Mouse (Mus musculus): ENCODE data around the gene Gm10912.
"Not testable (repeated sequence)": the region's sequence is repeated elsewhere in the genome, so short reads cannot be mapped to it uniquely, and the experiment has no call there.

Gm10912 gene

DNA sequence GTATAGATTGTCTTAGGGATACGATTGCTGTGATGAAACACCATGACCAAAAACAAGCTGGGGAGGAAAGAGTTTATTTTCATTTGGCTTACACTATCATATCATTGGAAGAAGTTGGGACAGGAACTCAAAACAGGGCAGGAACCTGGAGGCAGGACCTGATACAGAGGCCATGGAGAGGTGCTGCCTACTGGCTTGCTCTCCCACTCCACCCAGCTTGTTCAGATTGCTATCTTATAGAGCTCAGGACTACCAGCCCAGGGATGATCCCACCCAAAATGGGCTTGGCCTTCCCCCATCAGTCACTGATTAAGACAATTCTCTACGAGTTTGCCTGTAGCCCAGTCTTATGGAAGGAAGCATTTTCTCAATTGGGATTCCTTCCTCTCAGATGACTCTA lies 1.5 kb upstream of the Gm10912 start:
- no peak for DNase-seq (ENCODE audit: extremely low read depth, insufficient read length, low spot score)

DNA sequence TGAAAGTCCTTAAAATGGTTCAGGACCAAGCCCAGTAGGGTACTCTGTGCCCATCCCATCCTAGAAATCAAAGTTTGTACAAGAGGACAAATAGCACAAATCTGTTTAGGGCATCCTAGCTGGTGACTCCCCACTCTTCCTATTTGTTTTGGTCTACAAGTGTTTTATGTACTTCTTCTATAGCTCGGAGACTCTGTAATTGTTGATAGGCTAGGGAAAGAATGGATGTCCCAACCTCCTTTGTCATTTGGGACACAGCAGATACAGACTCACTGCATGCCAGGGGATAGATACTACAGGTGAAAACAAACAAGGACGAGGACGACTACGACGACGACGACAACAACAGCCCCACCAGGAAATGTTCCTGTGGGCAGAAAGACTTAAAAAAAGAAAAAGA lies 2.8 kb downstream of the Gm10912 start, which contains the start of gene Gm10799:
TSS of gene Gm10799 (minus strand) at position 101 of the 400 bp plus-strand sequence.
- not testable (repeated sequence) for DNase-seq (ENCODE audit: extremely low read depth, insufficient read length, low spot score)

DNA sequence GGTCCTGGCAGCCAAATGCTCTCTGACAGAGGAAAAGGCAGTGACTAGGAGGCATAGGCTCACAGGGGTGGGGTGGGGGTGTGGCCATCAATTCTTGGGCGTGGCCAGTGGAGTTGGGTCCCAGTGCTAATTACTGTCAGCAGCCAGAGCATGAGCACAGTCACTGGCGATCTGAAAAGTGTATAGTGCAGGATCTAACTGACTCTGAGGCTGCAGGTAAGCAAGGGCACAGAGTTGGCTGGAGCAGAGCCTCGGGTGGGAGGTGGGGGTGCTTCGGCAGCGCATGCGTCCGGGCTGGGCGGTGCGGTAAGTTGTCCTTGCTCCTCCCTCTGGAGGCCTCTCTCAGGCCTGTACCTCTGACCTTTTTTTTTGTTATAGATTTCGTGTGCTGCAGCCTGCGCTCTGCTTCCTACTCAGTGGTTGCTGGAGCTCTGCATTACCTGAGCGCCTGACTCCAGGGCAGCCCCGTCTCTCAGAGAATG lies 4.1 kb downstream of the Gm10912 start, which contains the start of gene Cd59b:
TSS of gene Cd59b (plus strand) at position 146 of the 482 bp plus-strand sequence.
- DNase-seq (ENCODE audit: extremely low read depth, insufficient read length, low spot score) = peak; percentile 32

DNA sequence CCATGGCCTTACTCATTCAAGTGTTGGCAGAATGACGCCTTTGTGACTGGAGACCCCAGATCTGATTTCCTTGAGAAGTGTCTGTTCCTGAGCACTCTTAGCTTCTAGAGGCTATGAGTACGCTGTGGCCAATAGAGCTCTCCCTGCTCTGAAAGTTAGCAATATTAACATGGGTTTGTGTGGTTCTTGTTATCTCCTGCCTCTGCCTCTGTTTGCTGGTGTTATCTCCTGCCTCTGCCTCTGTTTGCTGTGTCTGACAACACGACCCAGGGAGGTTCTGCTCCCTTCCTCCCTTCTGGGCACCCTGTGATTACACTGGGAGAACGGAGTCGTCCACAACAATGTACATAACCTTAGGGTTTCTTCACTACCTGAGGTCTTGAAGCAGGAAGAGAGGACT lies 12.7 kb downstream of the Gm10912 start:
- DNase-seq (ENCODE audit: extremely low read depth, insufficient read length, low spot score) = not testable (repeated sequence)

DNA sequence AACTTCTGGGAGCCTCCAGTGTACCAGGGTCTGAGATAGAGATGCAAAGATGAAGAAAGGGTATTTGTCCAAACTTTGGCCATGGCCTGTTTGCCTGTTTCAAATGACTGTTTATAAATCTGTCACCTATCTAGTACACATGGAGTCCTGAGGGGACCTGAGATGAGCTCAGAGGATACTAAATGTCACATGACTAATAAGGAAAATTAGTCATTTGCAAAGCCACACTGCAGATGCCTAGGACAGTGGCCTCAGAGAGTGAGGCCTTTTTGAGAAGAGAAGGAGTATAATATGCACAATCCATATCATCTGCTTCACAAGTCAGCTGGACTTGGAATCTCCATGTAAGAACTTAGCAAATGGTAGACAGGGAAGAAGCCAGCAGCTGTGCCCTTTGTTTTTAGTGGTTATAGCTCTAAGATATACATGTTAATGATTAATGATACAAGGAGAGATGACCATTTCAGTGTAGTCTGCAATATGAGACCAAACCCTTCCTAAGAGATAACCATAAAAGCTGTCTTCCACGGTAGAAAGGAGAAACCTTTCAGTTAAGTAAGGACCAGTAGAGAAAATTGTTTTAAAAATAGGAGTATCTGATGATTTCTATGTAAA lies 15.9 kb downstream of the Gm10912 start:
- not testable (repeated sequence) for DNase-seq (ENCODE audit: extremely low read depth, insufficient read length, low spot score)

DNA sequence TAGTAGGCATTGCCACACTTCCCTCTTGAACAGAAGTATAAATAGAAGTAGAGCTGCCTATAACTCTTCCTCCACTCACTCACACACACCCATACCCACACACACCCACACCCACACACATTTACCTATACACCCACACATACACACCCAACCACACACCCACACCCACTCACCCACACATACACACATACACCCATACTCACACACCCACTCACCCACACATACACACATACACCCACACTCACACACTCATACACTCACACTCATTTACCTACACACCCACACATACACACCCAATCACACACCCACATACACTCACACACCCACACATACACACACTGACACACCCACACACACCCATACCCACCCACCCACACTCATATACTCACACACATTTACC lies 16.8 kb downstream of the Gm10912 start:
- DNase-seq (ENCODE audit: extremely low read depth, insufficient read length, low spot score) = no peak

DNA sequence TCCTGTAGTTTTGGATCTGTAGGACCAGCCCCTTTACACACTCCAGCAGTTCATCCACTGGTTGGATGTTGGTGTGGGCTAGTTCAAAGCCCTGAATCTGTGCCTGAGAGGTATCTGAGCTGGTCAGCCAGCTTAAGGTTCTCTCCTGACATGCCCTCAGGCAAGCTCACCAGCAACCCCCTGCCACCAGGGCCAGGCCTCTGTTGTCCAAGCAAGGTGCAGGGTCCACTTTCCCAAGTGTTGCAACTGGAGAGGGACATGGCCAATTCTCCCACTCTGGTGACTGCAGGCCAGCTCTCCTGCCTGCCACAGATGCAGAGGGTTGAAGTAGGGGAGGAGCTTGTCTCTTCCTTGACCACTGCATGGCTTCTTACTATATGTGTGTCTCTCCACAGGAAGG lies 18.4 kb downstream of the Gm10912 start:
- not testable (repeated sequence) for DNase-seq (ENCODE audit: extremely low read depth, insufficient read length, low spot score)

DNA sequence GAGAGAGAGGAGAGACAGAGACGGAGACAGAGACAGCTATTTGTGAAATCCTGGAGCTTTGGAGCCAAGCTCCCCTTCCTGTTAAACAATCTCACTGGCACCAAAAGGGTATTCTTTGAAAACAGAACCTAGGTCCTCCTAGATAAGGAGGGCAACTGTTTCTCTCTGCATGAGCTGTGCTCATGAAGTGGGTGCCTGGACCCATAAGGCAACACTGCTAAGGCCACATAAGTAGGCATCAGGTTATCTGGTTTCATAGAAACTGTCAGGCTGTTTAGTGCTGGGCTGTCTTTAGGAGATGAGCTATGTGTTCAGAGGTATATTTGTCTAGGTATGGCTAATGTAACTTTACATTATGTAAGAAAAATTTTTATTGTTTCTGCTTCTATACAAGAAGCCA lies 21.9 kb downstream of the Gm10912 start:
- not testable (repeated sequence) for DNase-seq (ENCODE audit: extremely low read depth, insufficient read length, low spot score)

DNA sequence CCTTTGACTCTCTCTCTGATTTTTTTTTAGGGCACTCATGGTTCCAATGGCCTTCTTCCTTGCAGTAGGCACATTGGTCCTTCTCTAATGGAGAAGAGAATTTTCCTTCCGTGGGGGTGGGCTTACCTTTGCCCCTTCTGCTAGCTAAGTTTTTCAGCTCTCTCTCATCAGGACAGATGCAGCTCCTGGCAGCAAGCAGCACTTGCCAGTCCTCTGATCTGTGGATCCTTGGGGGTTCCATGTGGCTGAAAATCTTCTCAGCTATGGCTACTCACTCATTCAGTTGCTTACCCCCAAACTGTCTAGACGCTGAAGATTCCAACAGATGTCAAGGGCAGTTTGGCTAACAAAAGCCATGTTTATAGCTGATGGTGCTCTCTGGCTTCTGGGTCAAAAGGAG lies 27.7 kb downstream of the Gm10912 start:
- DNase-seq (ENCODE audit: extremely low read depth, insufficient read length, low spot score) = no peak

DNA sequence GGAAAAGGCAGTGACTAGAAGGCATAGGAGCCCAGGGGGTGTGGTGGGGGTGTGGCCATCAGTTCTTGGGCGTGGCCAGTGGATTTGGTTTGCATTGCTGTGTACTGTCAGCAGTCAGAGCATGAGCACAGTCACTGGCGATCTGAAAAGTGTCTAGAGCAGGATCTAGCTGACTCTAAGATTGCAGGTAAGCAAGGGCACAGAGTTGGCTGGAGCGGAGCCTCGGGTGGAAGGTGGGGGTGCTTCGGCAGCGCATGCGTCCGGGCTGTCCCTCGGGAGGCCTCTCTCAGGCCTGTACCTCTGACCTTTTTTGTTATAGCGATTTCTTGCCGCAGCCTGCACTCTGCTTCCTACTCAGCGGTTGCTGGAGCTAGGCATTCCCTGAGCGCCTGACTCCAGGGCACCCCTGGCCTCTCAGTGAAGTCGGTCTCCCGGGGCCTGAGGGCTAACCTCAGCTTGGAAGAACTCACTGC lies 30.2 kb downstream of the Gm10912 start, which contains the start of gene Cd59a:
TSS of gene Cd59a (plus strand) at position 61 of the 473 bp plus-strand sequence.
- DNase-seq (ENCODE audit: extremely low read depth, insufficient read length, low spot score) = peak; percentile 83

DNA sequence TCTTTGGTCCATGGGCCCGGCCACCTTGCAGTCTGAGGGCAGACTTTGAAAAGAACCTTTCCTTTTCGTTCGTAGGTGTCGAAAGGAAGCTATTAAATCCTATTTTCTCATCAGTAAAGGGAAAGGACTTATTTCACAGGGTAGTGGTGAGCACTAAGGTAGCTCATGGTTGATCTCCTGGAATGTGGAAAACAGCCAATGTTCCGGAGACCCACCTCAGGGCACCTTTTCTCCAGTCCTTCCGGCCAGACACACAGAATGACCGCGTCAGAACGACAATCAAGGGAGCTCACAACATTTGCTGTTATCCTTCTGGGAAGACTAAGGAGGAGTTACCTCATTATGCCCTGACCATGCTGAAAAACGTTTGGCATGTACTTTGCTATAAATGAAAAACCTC lies 30.6 kb downstream of the Gm10912 start:
- DNase-seq (ENCODE audit: extremely low read depth, insufficient read length, low spot score) = no peak

DNA sequence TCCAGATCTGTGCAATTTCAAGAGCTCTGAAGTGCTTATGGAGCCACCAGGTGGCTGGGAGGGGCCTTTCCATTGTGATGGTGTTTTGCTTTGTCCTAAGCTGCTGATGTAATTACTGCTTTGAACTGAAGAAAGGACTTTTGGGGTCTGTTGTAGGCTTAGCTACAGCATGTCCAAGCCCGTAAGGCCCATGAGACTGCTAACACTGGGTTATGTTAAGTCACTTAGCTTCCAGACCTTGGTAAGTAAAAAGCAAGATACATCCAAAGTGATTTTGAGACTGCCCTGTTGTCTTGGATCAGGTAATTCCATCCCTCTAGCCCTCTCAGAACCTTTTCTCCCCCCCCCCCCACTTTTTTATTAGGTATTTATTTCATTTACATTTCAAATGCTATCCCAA lies 31.2 kb downstream of the Gm10912 start:
- not testable (repeated sequence) for DNase-seq (ENCODE audit: extremely low read depth, insufficient read length, low spot score)

DNA sequence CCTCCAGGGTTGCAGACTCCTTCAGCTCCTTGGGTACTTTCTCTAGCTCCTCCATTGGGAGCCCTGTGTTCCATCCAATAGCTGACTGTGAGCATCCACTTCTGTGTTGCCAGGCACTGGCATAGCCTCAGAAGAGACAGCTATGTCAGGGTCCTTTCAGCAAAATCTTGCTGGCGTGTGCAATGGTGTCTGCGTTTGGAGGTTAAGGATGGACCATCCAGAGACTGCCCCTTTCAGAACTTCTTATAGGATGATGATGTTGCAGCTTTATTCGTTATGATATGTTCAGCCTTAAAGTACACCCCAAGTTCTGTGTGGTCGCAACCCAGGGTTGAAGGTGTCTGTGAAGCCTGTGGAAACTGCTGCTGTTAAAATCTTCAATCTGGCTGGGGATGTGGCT lies 31.8 kb downstream of the Gm10912 start:
- not testable (repeated sequence) for DNase-seq (ENCODE audit: extremely low read depth, insufficient read length, low spot score)

DNA sequence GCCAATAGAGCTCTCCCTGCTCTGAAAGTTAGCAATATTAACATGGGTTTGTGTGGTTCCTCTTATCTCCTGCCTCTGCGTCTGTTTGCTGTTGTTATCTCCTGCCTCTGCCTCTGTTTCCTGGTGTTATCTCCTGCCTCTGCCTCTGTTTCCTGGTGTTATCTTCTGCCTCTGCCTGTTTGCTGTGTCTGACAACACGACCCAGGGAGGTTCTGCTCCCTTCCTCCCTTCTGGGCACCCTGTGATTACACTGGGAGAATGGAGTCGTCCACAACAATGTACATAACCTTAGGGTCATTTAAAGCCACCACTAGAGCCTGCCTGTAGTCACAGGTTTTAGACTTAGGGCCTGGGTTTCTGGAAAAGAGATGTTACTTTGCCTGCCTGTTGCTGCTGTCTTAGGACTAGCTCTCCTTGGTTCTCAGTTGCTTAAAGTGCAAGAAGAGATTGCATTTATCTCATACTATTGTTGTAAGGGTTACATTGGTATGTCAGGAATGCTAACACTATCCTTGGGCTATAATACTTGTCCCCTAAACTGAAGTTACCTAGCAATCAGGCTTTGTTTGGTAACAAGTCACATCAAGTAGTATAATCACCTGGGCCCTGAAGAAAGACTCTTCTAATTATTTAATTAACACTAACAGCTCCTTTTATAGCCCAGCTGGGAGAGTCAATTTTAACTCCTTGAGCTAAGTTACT lies 33.1 kb downstream of the Gm10912 start:
- no peak for DNase-seq (ENCODE audit: extremely low read depth, insufficient read length, low spot score)

DNA sequence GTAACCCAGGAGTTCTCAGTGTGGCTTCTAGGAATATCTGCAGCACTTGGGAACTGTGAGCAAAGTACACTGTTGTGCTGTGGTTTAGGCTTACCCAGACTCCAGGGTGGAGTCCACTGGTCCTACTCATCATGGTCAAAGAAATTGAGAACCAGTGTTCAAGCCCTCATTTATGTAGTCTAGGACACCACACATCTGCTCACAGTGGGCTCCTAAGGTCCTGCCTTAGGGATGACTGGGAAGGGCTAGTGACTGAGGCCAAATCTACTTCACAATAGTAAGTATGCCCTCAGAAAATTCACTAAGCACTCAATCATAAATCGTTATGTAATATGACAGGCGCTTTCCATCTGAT lies 33.6 kb downstream of the Gm10912 start:
- DNase-seq (ENCODE audit: extremely low read depth, insufficient read length, low spot score) = no peak

DNA sequence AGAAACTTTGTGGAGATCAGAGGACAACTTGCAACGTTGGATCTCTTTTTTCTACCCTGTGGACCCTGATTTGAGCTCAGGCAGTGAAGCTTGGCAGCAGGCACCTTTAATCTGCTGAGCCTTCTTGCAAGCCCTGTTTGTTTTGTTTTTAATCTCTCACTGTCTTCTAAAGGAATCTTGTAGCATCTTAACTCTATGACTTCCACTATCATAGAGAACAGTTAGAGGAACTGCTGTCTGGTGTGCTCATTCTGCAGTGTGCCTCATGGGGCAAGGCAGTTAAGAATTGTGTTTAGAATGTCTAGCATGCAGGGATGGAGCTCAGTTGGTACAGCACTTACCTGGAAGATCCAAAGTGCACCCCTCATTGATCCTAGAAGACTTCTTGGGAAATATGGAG lies 34.3 kb downstream of the Gm10912 start:
- no peak for DNase-seq (ENCODE audit: extremely low read depth, insufficient read length, low spot score)

DNA sequence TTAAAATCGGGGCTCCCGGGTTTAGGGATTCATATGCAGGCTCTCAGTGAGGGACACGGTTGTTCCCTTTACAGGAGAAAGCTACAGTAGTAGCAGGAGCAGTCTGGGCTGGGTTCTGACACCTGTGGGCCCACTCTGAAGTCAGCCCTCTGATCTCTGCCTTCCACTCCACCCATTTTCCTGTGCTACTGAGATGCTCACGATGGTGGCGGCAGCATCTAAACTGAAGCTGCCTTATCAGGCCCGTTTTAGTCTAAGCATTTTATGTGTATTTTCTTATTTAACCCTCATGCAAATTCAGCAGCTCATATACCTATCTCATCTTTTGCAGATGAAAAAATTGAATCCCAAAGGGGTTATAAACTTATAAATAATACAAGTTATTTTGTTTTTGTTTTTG lies 39.2 kb downstream of the Gm10912 start:
- no peak for DNase-seq (ENCODE audit: extremely low read depth, insufficient read length, low spot score)

DNA sequence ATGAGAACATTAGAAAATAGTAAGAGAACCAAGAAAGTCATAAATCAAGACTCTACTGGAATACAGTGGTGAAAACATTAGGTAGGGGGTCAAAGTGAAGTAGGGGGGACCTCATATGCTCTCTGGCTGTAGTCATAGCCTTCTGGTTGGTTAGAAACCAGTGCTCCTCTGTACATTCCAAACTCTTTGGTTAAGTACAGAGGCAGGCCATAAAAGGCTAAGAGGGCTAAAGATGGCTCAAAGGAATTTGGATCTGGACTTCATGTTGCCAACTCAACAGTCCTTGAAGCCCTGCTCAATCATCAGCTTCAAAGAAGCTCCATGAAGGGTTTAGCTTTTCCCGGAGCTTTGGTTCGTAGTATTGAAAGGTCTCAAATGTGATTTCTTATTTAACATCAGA lies 43.4 kb downstream of the Gm10912 start:
- not testable (repeated sequence) for DNase-seq (ENCODE audit: extremely low read depth, insufficient read length, low spot score)

DNA sequence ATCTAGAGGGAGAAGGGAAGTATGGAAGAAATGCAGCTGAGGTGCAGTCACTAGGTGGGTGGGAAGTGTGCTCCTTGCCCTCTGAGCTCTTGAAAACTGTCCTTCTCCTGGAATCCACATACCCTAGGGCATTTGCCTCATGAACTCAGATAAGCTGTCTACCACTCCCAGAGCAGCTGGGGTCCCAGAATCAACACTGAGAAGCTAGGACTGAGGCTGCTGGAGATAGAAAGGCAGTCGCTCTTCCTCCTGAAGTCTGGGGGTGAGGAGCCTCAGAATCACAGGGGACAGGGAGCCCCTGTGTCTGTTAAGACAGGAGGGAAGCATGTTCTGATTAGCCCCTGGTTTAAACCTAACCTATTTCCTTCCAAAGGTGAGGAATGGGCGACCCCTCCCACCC lies 43.9 kb downstream of the Gm10912 start:
- DNase-seq (ENCODE audit: extremely low read depth, insufficient read length, low spot score) = no peak

DNA sequence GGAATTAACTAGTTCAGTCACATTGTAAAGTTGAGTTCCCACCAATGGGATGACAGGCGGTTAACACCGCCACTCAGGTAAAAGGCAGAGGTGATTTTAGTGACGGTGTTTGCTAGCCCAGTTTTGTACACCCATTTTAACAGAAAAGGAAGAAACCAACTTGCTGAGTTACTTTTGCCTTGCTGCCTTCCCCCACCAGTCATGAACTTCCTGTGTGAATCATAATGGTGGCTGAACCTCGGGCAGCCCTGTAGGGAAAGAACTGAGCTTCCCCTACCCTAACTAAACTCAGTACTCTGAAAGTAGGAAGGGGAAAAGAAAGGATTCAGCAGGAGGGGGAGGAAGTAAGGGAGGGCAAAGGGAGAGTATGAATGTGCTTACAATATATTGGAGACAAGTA lies 44.4 kb downstream of the Gm10912 start:
- no peak for DNase-seq (ENCODE audit: extremely low read depth, insufficient read length, low spot score)

DNA sequence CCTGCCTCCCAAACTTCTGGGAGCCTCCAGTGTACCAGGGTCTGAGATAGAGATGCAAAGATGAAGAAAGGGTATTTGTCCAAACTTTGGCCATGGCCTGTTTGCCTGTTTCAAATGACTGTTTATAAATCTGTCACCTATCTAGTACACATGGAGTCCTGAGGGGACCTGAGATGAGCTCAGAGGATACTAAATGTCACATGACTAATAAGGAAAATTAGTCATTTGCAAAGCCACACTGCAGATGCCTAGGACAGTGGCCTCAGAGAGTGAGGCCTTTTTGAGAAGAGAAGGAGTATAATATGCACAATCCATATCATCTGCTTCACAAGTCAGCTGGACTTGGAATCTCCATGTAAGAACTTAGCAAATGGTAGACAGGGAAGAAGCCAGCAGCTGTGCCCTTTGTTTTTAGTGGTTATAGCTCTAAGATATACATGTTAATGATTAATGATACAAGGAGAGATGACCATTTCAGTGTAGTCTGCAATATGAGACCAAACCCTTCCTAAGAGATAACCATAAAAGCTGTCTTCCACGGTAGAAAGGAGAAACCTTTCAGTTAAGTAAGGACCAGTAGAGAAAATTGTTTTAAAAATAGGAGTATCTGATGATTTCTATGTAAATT lies 45.7 kb downstream of the Gm10912 start:
- not testable (repeated sequence) for DNase-seq (ENCODE audit: extremely low read depth, insufficient read length, low spot score)

DNA sequence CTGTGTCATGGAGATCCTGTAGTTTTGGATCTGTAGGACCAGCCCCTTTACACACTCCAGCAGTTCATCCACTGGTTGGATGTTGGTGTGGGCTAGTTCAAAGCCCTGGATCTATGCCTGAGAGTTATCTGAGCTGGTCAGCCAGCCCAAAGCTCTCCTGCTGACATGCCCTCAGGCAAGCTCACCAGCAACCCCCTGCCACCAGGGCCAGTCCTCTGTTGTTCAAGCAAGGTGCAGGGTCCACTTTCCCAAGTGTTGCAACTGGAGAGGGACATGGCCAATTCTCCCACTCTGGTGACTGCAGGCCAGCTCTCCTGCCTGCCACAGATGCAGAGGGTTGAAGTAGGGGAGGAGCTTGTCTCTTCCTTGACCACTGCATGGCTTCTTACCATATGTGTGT lies 47.9 kb downstream of the Gm10912 start:
- DNase-seq (ENCODE audit: extremely low read depth, insufficient read length, low spot score) = not testable (repeated sequence)

Data from 3134 (cell line).